Mouse (Mus musculus) lung, postnatal 0 days (tissue): ENCODE data around the gene Cdnf. TPM values are rescaled to one million over a fixed set of nuclear protein-coding genes. Genes with fewer than 3 reads are reported as not detected.
A peak's percentile ranks its signal among the peaks of the same experiment; 100 is the strongest.

Source experiments
- ATAC-seq: fragments of 200-750 bp; cut with Nextera tagmentation; 2 replicates; pipeline ENCODE4 v1.8.0; 2017; ENCODE audit warnings: moderate library complexity
- DNase-seq: peaks from one replicate; pipeline ENCODE4 v3.0.0-alpha.2; 2016; ENCODE audit warnings: low spot score
- H3K27ac ChIP-seq: fragments of 300-500 bp; sonication (generic); 2 replicates; pipeline ENCODE4 v1.5.1; 2014; ENCODE audit warnings: antibody characterized with exemption, mild to moderate bottlenecking, low read length, mixed read lengths
- H3K27me3 ChIP-seq: fragments of 300-500 bp; sonication (generic); replicated peaks from 2 replicates; pipeline ENCODE4 v1.6.1; 2014; ENCODE audit warnings: low read length, mixed read lengths; ENCODE audit not compliant: insufficient read depth
- H3K36me3 ChIP-seq: fragments of 300-500 bp; sonication (generic); 2 replicates; pipeline ENCODE4 v1.6.1; 2014; ENCODE audit warnings: low read length, mixed read lengths; ENCODE audit not compliant: insufficient read depth
- H3K4me1 ChIP-seq: fragments of 300-500 bp; sonication (generic); 2 replicates; pipeline ENCODE4 v1.6.1; 2014; ENCODE audit warnings: antibody characterized with exemption, low read depth, low read length, mixed read lengths; ENCODE audit not compliant: insufficient read depth
- H3K4me2 ChIP-seq: fragments of 300-500 bp; sonication (generic); replicated peaks from 2 replicates; pipeline ENCODE4 v1.6.1; 2014; ENCODE audit warnings: low read depth, mild to moderate bottlenecking, low read length, moderate library complexity, mixed read lengths
- H3K4me3 ChIP-seq: fragments of 300-500 bp; sonication (generic); 2 replicates; pipeline ENCODE4 v1.5.1; 2014; ENCODE audit warnings: low read depth, low read length
- H3K9ac ChIP-seq: fragments of 300-500 bp; sonication (generic); replicated peaks from 2 replicates; pipeline ENCODE4 v1.6.1; 2014; ENCODE audit warnings: low read depth, mild to moderate bottlenecking
- H3K9me3 ChIP-seq: fragments of 300-500 bp; sonication (generic); 2 replicates; pipeline ENCODE4 v1.6.1; 2016; ENCODE audit warnings: low read length, mixed read lengths
- CTCF ChIP-seq: IDR thresholded peaks from 2 replicates; pipeline ENCODE4 v1.5.1; 2016; ENCODE audit warnings: antibody characterized with exemption, mild to moderate bottlenecking
- EP300 ChIP-seq: IDR thresholded peaks from 2 replicates; pipeline ENCODE4 v1.6.1; 2016; ENCODE audit warnings: antibody characterized with exemption, mild to moderate bottlenecking, control low read depth
- WGBS: fragments of 180-500 bp; shearing (Covaris S2); extraction: QIAGEN DNeasy Blood & Tissue Kit; methylation state at CpG from one replicate; pipeline ENCODE4 v1.1.7; 2014; 5-methylcytosine and 5-hydroxymethylcytosine counted together
- polyA plus RNA-seq: library from polyadenylated mRNA; unstranded; fragments of >200 nt; fragmentation: Nextera tagmentation; extraction: Ambion mirVana; gene quantifications from 2 replicates; pipeline ENCODE4 v1.2.1, GENCODE M21; 2015

The Cdnf gene
- polyA plus RNA-seq, result 0.42 and 0.49 TPM in 2 replicates

DNA sequence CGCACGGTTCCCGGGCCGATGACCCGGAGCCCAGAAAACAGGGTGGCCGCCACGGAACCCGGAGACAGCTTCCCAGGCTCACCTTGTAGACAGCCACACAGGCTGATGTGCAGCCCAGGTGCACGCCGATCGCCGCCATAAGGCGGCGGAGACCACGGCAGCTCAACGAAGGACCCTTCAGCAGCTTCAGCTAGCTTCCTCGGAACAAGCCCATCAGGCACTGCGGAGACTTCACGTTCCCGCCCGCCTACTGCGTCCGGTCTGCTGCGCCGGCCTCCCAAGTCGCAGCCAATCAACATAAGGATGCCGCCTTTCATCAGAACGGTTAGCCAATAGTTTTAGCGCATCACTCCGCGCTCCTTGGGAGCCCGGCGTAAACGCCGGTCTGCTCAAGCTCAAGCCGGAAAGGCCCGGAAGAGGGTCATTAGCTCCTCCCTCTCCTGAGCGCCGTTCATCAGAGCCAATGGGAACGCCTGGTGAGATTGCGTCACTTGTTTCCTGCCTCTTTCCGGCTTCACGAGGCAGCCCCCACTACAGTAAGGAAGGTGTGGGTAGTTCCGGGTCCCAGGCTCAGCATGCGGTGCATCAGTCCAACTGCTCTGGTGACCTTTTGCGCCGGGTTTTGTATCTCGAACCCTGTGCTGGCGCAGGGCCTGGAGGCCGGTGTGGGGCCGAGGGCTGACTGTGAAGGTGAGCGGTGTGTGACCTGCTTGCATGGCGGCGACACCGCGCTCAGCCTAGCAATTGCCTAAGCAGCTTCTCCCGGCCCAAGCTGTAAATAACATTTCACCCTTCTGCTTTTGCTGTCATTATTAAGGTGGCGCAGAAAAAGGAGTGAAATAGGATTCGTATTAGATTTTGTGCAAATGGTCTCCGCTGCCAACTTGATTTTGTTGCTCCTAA is at the start of gene Cdnf, which contains the start of the genes Gm45902 and Hspa14:
Cdnf (plus strand) TSS at position 479 of the 903 bp plus-strand sequence.
Gm45902 (minus strand) TSS at position 239 of the 903 bp plus-strand sequence.
Hspa14 (minus strand) TSS at position 263 of the 903 bp plus-strand sequence.
- peaks cover 8% of the 10 kb centered on the region; the same call in 1 of the 2 replicates for H3K36me3 ChIP-seq
- H3K4me3 ChIP-seq, result peak within 1 kb of the TSS; percentile 79
- H3K4me1 ChIP-seq, result peaks cover 12% of the 10 kb centered on the region; the same call in 1 of the 2 replicates
- H3K27ac ChIP-seq, result peak within 1 kb of the TSS; percentile 81
- TF ChIP-seq EP300 (no peak), CTCF (no peak)
- H3K4me2 ChIP-seq, result peak within 1 kb of the TSS; percentile 86
- H3K27me3 ChIP-seq, result no peaks in the 10 kb centered on the region
- H3K9ac ChIP-seq, result peak within 1 kb of the TSS; percentile 75
- H3K9me3 ChIP-seq, result no peaks in the 10 kb centered on the region
- DNase-seq, result peak; percentile 99
- peak; percentile 99 for ATAC-seq
- 2% methylated on average over 60 of the region's 60 CpGs for WGBS

GRCm38 (mm10) chr2:3473891-3474290 is 38.9 kb upstream of the Cdnf start:
- no peak for DNase-seq
- H3K36me3 ChIP-seq, result no peaks in the 10 kb centered on the region
- peak overlapping the region; percentile 99 for H3K4me2 ChIP-seq
- no peaks in the 10 kb centered on the region for H3K27me3 ChIP-seq
- H3K4me3 ChIP-seq, result peak overlapping the region; percentile 88
- no peaks in the 10 kb centered on the region for H3K9me3 ChIP-seq
- H3K4me1 ChIP-seq, result peaks cover 6% of the 10 kb centered on the region; the same call in 1 of the 2 replicates
- TF ChIP-seq EP300 (no peak), CTCF (no peak)
- H3K9ac ChIP-seq, result peak overlapping the region; percentile 44
- under 1% methylated on average over 12 of the region's 12 CpGs for WGBS
- no peak overlapping the region for H3K27ac ChIP-seq
- ATAC-seq, result no peak

- peaks cover 6% of the 10 kb centered on the region; the same call in 1 of the 2 replicates for H3K4me1 ChIP-seq
- H3K4me2 ChIP-seq, result peak overlapping the region; percentile 99
- peak overlapping the region; percentile 81 for H3K27ac ChIP-seq
- peak; percentile 53 for ATAC-seq
- H3K9me3 ChIP-seq, result no peaks in the 10 kb centered on the region
- TF ChIP-seq EP300 (no peak), CTCF (no peak)
- H3K36me3 ChIP-seq, result no peaks in the 10 kb centered on the region
- no peaks in the 10 kb centered on the region for H3K27me3 ChIP-seq
- H3K9ac ChIP-seq, result peak overlapping the region; percentile 44
- peak overlapping the region; percentile 88 for H3K4me3 ChIP-seq
- WGBS, result 1% methylated on average over 45 of the region's 46 CpGs
- DNase-seq, result peak; percentile 40
Measured at GRCm38 (mm10) chr2:3474361-3474805, 38.4 kb upstream of the Cdnf start.

GRCm38 (mm10) chr2:3474861-3475283 is 38.0 kb upstream of the Cdnf start, which contains the start of gene Suv39h2:
Suv39h2 (minus strand) TSS chr2:3475031.
- peaks cover 6% of the 10 kb centered on the region; the same call in 1 of the 2 replicates for H3K4me1 ChIP-seq
- H3K4me3 ChIP-seq, result peak within 1 kb of the TSS; percentile 88
- under 1% methylated on average over 41 of the region's 42 CpGs for WGBS
- peak within 1 kb of the TSS; percentile 81 for H3K27ac ChIP-seq
- H3K9ac ChIP-seq, result peak within 1 kb of the TSS; percentile 59
- no peak for TF ChIP-seq EP300
- TF ChIP-seq CTCF, result no peak
- H3K4me2 ChIP-seq, result peak within 1 kb of the TSS; percentile 99
- no peaks in the 10 kb centered on the region for H3K27me3 ChIP-seq
- ATAC-seq (peak; percentile 99), DNase-seq (peak; percentile 99)
- no peaks in the 10 kb centered on the region for H3K9me3 ChIP-seq
- H3K36me3 ChIP-seq, result no peaks in the 10 kb centered on the region

DNA sequence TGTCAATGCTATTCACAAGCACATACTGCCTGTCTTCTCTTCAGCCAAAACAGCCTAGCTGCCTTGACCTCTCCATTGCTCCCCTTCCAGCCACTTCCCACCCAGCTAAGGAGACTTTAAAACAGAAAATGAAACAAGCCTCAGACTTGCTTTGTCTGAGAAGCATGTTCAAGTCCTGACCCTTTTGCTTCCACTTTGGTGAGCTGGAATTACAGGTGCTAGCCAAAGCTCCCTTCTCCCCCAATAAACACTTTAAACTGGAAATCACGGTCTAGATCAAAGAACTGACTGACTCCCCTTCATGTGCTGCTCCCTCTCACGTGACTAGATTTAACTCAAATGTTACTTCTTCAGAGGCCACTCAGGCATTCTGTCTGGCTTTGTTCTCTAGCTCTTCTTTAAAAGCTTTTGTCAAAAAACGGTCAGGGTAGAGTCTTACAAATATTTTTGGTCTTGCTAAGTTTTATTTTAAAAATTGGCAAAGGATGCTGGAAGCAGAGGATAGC is 37.0 kb upstream of the Cdnf start:
- Histone ChIP-seq H3K4me2 (peak overlapping the region; percentile 99), H3K4me1 (peaks cover 6% of the 10 kb centered on the region; the same call in 1 of the 2 replicates), H3K27me3 (no peaks in the 10 kb centered on the region), H3K27ac (peak overlapping the region; percentile 81), H3K9ac (0 out of 2 replicates have a peak overlapping the region, but pooled peaks have one; percentile 59), H3K9me3 (no peaks in the 10 kb centered on the region), H3K36me3 (no peaks in the 10 kb centered on the region), H3K4me3 (peak overlapping the region; percentile 88)
- TF ChIP-seq CTCF (no peak), EP300 (no peak)
- ATAC-seq (no peak), DNase-seq (no peak)
- 55% methylated on average over 3 of the region's 3 CpGs for WGBS

DNA sequence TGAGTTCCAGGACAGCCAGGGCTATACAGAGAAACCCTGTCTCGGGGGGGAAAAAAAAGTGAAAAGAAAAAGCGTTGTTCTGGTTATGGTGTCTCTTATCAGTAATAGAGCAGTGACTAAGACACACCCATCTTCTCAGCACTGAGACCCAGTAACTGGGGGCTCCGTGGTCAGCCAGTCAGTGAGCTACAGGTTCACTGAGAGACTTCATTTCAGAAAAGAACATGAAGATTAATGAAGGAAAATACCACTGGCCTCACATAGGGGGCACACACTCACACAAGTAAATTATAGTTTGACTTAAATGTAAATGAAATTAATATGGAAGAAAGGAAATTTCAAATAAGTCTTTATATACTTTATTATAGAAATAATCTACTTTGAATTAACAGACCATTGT is 32.6 kb upstream of the Cdnf start:
- Histone ChIP-seq H3K9me3 (no peaks in the 10 kb centered on the region), H3K27ac (no peak overlapping the region), H3K4me2 (no peak overlapping the region), H3K4me3 (no peak overlapping the region), H3K4me1 (0 out of 2 replicates have a peak, but pooled peaks cover 3% of the 10 kb centered on the region), H3K36me3 (no peaks in the 10 kb centered on the region), H3K27me3 (no peaks in the 10 kb centered on the region), H3K9ac (no peak overlapping the region)
- no peak for TF ChIP-seq EP300
- TF ChIP-seq CTCF, result 0 out of 2 replicates have a peak, but pooled peaks have one; percentile 15
- 88% methylated on average over 3 of the region's 3 CpGs for WGBS
- no peak for ATAC-seq
- DNase-seq, result no peak
